Mouse (Mus musculus): ENCODE measurements around the gene Pex16.
A peak's percentile ranks its signal among the peaks of the same experiment; 100 is the strongest.

Gene Pex16

GRCm38 (mm10) chr2:92370821-92371805 lies 3.4 kb upstream of the Pex16 start:
- peak; percentile 91 for DNase-seq

- no peak for DNase-seq
Measured at GRCm38 (mm10) chr2:92371971-92372690, 2.3 kb upstream of the Pex16 start.

GRCm38 (mm10) chr2:92372767-92373436 lies 1.6 kb upstream of the Pex16 start:
- peak; percentile 90 for DNase-seq

- DNase-seq: peak; percentile 92
Measured at GRCm38 (mm10) chr2:92373437-92373813, 1.1 kb upstream of the Pex16 start.

- peak; percentile 100 for DNase-seq
Measured at GRCm38 (mm10) chr2:92375099-92375623, 685 bp downstream of the Pex16 start.

- no peak for DNase-seq
Measured at GRCm38 (mm10) chr2:92375788-92376187, 1.3 kb downstream of the Pex16 start.

- DNase-seq: peak; percentile 91
Measured at GRCm38 (mm10) chr2:92376300-92376699, 1.8 kb downstream of the Pex16 start.

GRCm38 (mm10) chr2:92377320-92377719 lies 2.8 kb downstream of the Pex16 start:
- peak; percentile 91 for DNase-seq

- DNase-seq: peak; percentile 94
Measured at GRCm38 (mm10) chr2:92379783-92380494, 5.5 kb downstream of the Pex16 start.

- DNase-seq: peak; percentile 90
Measured at GRCm38 (mm10) chr2:92380495-92381050, 6.1 kb downstream of the Pex16 start.

- DNase-seq: peak; percentile 88
Measured at GRCm38 (mm10) chr2:92381161-92381560, 6.7 kb downstream of the Pex16 start.

- peak; percentile 86 for DNase-seq
Measured at GRCm38 (mm10) chr2:92381901-92382588, 7.6 kb downstream of the Pex16 start, which contains the start of gene 1700029I15Rik. 1700029I15Rik (plus strand) TSS chr2:92382538.

GRCm38 (mm10) chr2:92382759-92383158 lies 8.3 kb downstream of the Pex16 start:
- DNase-seq: peak; percentile 86

- no peak for DNase-seq
Measured at GRCm38 (mm10) chr2:92384101-92384500, 9.6 kb downstream of the Pex16 start.

GRCm38 (mm10) chr2:92385113-92386051 lies 10.9 kb downstream of the Pex16 start:
- DNase-seq: peak; percentile 92

- peak; percentile 92 for DNase-seq
Measured at GRCm38 (mm10) chr2:92386821-92387570, 12.5 kb downstream of the Pex16 start.

- DNase-seq: peak; percentile 91
Measured at GRCm38 (mm10) chr2:92387646-92388045, 13.2 kb downstream of the Pex16 start.

- DNase-seq: peak; percentile 94
Measured at GRCm38 (mm10) chr2:92388081-92388517, 13.6 kb downstream of the Pex16 start.
